Mouse (Mus musculus): ENCODE results near the gene Magix. TPM values are rescaled to one million over a fixed set of nuclear protein-coding genes. Genes with fewer than 3 reads are reported as not detected.
A peak's percentile ranks its signal among the peaks of the same experiment; 100 is the strongest.
"Not testable (repeated sequence)": the region's sequence is repeated elsewhere in the genome, so short reads cannot be mapped to it uniquely, and the experiment has no call there.

The Magix gene
- polyA plus RNA-seq, 1 experiment from 2014 or later = 0.13 TPM

DNA sequence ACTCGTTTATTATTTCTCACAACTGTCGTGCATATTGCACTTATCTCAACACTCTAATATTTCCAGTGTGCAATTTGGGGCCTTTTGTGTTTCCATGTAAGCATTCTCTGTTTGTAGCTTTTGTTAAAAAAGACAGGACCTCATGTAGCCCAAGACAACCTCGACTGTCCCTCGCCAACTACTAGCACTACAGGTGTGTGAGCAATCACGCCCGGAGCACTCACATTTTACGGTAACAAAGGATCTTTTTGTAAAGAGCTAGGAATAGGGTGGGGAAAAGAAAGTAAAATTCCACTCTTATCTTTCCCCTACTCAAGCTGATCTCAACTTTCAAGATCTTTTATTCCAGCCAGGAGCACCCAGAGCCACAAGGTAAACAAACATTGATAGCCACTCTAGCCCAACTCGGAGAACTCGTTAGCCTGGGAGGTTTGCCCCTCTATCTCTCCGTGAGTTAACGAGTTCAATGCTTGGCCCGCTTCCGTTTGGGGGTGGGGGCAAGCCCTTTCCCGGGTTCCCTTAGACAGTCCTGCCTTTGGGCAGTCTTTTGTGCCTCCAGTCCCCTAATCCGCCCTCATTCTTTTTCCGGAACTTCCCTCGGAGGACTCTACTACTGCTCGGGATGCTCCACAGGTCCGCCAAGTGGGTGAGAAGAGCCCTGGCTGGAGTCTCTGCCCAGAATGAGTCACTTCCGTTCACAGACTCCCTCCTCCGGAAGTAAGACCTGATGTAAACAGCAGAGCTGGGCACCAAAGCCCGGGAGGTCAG is 40.6 kb upstream of the Magix start, which contains the start of gene Gm45208:
Gene Gm45208 (plus strand): TSS at position 732 of the 768 bp plus-strand sequence.
- Histone ChIP-seq H3K4me1 (ENCODE audit: control insufficient read depth, insufficient read depth, low read length) (no peaks in the 10 kb centered on the region), H3K9ac (ENCODE audit: low read length) (peak within 1 kb of the TSS; percentile 65), H3K4me2 (ENCODE audit: low read length) (peak within 1 kb of the TSS; percentile 61), H3K36me3 (ENCODE audit: control insufficient read depth, insufficient read depth, low read length) (0 out of 2 replicates have a peak, but pooled peaks cover 4% of the 10 kb centered on the region), H3K27ac (ENCODE audit: low read depth, low read length) (peak within 1 kb of the TSS; percentile 88), H3K9me3 (replicated peaks; ENCODE audit: control insufficient read depth, low read length) (no peaks in the 10 kb centered on the region), H3K4me3 (ENCODE audit: low read depth, low read length) (peak within 1 kb of the TSS; percentile 44), H3K27me3 (replicated peaks; ENCODE audit: control insufficient read depth, insufficient read depth, low read length) (no peaks in the 10 kb centered on the region)
- ATAC-seq (peak; percentile 92), DNase-seq (ENCODE audit: low spot score) (peak; percentile 84)
- WGBS = 34% methylated on average over 22 of the region's 22 CpGs

DNA sequence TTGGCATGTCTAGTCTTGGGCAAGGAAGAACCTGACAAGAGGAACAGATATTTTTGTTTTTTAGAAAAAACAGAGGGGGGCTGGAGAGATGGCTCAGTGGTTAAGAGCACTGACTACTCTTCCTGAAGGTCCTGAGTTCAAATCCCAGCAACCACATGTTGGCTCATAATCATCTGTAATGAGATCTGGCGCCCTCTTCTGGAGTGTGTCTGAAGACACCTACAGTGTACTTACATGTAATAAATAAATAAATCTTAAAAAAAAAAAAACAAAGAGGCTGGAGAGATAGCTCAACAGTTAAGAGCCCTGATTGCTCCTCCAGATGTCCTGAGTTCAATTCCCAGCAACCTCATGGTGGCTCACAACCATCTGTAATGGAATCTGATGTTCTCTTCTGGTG is 35.0 kb upstream of the Magix start:
- not testable (repeated sequence) for H3K4me3 ChIP-seq (ENCODE audit: low read depth, low read length); H3K9me3 ChIP-seq (replicated peaks; ENCODE audit: control insufficient read depth, low read length); H3K36me3 ChIP-seq (ENCODE audit: control insufficient read depth, insufficient read depth, low read length); H3K27ac ChIP-seq (ENCODE audit: low read depth, low read length); DNase-seq (ENCODE audit: low spot score); ATAC-seq; H3K27me3 ChIP-seq (replicated peaks; ENCODE audit: control insufficient read depth, insufficient read depth, low read length); H3K9ac ChIP-seq (ENCODE audit: low read length); H3K4me2 ChIP-seq (ENCODE audit: low read length); H3K4me1 ChIP-seq (ENCODE audit: control insufficient read depth, insufficient read depth, low read length)
- WGBS = 50% methylated on average over 1 of the region's 1 CpGs

DNA sequence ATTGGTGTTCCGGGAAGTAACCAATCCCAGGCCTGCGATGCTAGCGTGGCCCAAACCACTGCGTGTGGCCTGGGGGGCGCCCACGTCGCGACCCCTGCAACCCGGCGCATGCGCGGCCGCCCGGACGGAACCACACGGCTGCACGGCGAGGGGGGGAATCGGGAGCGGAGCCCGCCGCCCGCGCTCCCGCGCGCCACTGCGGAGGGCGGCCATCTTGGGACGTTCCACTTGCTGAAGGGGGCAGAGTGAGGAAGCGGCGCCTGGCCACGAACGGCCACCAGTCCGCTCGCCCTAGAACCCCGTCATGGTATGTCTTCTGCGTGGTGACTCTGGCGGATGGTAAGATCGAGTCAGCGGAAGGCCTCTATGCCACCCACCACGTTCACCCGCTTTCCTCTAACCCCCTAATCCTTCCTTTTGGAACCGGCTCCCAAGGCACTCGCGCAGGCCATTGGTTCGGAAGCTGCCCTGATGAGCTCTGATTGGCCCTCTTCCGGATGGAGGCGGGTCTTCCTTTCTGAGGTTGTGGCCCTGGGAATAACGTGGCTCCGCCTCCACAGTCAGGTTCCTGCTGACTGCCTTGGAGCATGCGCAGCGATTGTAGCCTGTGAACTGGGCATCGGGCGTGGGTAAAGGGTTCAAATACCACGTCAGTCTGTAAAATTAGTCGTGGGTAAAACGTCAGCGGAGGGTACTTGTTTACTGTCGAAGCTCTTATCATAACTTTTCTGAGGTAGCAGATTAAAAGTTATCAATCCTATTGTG is 33.3 kb upstream of the Magix start, which contains the start of gene Wdr45:
Gene Wdr45 (plus strand): TSS at position 199 of the 765 bp plus-strand sequence.
- not testable (repeated sequence) for H3K4me1 ChIP-seq (ENCODE audit: control insufficient read depth, insufficient read depth, low read length); H3K9me3 ChIP-seq (replicated peaks; ENCODE audit: control insufficient read depth, low read length); H3K27me3 ChIP-seq (replicated peaks; ENCODE audit: control insufficient read depth, insufficient read depth, low read length); H3K27ac ChIP-seq (ENCODE audit: low read depth, low read length); H3K36me3 ChIP-seq (ENCODE audit: control insufficient read depth, insufficient read depth, low read length)
- peak; percentile 98 for ATAC-seq
- WGBS = 28% methylated on average over 21 of the region's 60 CpGs
- DNase-seq (ENCODE audit: low spot score) = peak; percentile 97
- H3K4me2 ChIP-seq (ENCODE audit: low read length) = peak within 1 kb of the TSS; percentile 45
- peak within 1 kb of the TSS; percentile 53 for H3K9ac ChIP-seq (ENCODE audit: low read length)
- H3K4me3 ChIP-seq (ENCODE audit: low read depth, low read length) = peak within 1 kb of the TSS; percentile 28

DNA sequence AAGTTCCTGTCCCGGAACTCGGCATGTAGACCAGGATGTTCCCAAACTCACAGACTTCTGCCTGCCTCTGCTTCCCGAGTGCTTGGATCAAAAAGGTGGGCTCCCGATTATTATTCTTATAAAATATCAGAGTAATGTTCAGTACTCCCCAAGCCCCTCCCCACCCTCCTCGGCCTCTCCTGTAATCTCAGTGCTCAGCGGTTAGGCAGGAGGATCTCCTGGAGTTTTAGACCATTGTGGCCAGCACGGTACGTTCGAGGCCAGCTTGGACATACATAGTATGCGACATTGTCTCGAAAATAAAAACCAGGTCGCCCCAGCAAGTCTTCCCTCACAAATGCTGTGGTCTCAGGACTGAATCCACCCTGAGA is 32.7 kb upstream of the Magix start:
- DNase-seq (ENCODE audit: low spot score); ATAC-seq; H3K36me3 ChIP-seq (ENCODE audit: control insufficient read depth, insufficient read depth, low read length); H3K27ac ChIP-seq (ENCODE audit: low read depth, low read length); H3K9me3 ChIP-seq (replicated peaks; ENCODE audit: control insufficient read depth, low read length); H3K4me1 ChIP-seq (ENCODE audit: control insufficient read depth, insufficient read depth, low read length); H3K27me3 ChIP-seq (replicated peaks; ENCODE audit: control insufficient read depth, insufficient read depth, low read length): not testable (repeated sequence)
- Histone ChIP-seq H3K4me3 (ENCODE audit: low read depth, low read length) (peak overlapping the region; percentile 28), H3K9ac (ENCODE audit: low read length) (peak overlapping the region; percentile 53), H3K4me2 (ENCODE audit: low read length) (peak overlapping the region; percentile 45)
- WGBS = 56% methylated on average over 5 of the region's 12 CpGs

DNA sequence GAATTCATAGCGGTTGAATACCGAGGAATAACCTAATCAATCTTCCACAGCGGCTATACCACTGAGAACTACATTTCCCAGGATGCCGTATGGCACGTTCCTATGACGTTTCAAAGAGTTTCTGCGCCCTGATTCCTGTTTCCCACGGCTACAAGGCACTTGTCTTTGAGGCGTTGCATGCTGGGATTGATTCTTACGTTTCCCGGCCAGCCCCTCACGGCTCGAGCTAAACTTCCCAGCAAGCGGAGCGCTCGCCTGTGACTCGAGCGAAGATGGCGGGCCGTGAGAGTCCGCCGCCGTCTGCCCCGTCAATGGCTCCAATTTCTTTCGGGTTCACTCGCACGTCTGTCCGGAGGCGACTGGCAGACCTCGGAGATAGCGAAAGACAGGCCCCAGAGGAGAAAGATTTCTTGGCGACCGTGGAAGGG is 15.9 kb upstream of the Magix start, which contains the start of gene Gpkow:
Gene Gpkow (plus strand): TSS at position 178 of the 428 bp plus-strand sequence.
- DNase-seq (ENCODE audit: low spot score) (peak; percentile 98), ATAC-seq (peak; percentile 98)
- peak within 1 kb of the TSS; percentile 48 for H3K4me3 ChIP-seq (ENCODE audit: low read depth, low read length)
- peak within 1 kb of the TSS; percentile 58 for H3K4me2 ChIP-seq (ENCODE audit: low read length)
- H3K27ac ChIP-seq (ENCODE audit: low read depth, low read length) = no peak within 1 kb of the TSS
- H3K4me1 ChIP-seq (ENCODE audit: control insufficient read depth, insufficient read depth, low read length) = no peaks in the 10 kb centered on the region
- H3K9me3 ChIP-seq (replicated peaks; ENCODE audit: control insufficient read depth, low read length) = no peaks in the 10 kb centered on the region
- 27% methylated on average over 33 of the region's 33 CpGs for WGBS
- H3K27me3 ChIP-seq (replicated peaks; ENCODE audit: control insufficient read depth, insufficient read depth, low read length) = no peaks in the 10 kb centered on the region
- H3K9ac ChIP-seq (ENCODE audit: low read length) = peak within 1 kb of the TSS; percentile 56
- peaks cover 10% of the 10 kb centered on the region; the same call in 1 of the 2 replicates for H3K36me3 ChIP-seq (ENCODE audit: control insufficient read depth, insufficient read depth, low read length)

DNA sequence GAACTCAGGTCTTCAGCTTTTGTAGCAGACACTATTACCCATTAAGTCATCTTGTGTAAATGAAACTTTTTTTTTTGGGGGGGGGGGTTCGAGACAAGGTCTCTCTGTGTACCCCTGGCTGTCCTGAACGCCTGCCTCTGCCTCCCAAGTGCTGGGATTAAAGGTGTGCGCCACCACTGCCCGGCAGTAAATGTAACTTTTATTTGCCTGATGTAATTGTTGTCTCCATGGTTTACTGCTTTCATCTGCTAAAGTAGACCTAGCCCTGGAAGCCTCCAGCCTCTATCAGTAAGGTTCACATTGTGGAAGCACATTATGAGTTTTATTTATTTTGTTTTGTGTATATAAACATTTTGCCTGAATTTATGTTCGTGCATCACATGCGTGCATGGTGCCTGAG is 15.5 kb upstream of the Magix start:
- Histone ChIP-seq H3K36me3 (ENCODE audit: control insufficient read depth, insufficient read depth, low read length) (peaks cover 8% of the 10 kb centered on the region; the same call in 1 of the 2 replicates), H3K9ac (ENCODE audit: low read length) (no peak overlapping the region), H3K27me3 (replicated peaks; ENCODE audit: control insufficient read depth, insufficient read depth, low read length) (no peaks in the 10 kb centered on the region), H3K27ac (ENCODE audit: low read depth, low read length) (no peak overlapping the region), H3K4me2 (ENCODE audit: low read length) (peak overlapping the region; percentile 39), H3K4me3 (ENCODE audit: low read depth, low read length) (no peak overlapping the region), H3K4me1 (ENCODE audit: control insufficient read depth, insufficient read depth, low read length) (no peaks in the 10 kb centered on the region), H3K9me3 (replicated peaks; ENCODE audit: control insufficient read depth, low read length) (no peaks in the 10 kb centered on the region)
- DNase-seq (ENCODE audit: low spot score) = no peak
- 50% methylated on average over 6 of the region's 6 CpGs for WGBS
- no peak; the same call in 1 of the 2 replicates for ATAC-seq

DNA sequence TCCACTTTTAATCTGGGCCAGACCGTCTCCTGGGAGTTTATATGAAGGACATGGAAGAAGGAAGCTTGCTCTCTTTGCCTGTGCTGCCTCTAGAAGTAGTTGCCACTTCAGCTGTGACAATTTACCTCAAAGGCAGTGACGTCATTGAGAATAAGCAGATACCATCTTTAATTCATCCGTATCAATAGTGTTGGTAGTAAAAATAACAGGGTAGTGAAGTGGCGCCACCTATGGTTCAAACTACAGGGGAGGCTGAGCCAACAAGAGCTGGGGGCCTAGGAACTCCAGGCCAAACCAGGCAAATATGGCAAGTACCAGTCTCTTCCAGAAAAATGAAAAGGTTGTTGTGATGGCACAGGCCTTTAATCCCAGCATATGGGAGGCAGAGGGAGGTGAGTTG is 11.8 kb upstream of the Magix start:
- WGBS = 40% methylated on average over 4 of the region's 4 CpGs
- Histone ChIP-seq H3K4me3 (ENCODE audit: low read depth, low read length) (no peak overlapping the region), H3K9me3 (replicated peaks; ENCODE audit: control insufficient read depth, low read length) (no peaks in the 10 kb centered on the region), H3K4me2 (ENCODE audit: low read length) (no peak overlapping the region), H3K36me3 (ENCODE audit: control insufficient read depth, insufficient read depth, low read length) (no peaks in the 10 kb centered on the region), H3K9ac (ENCODE audit: low read length) (no peak overlapping the region), H3K27me3 (replicated peaks; ENCODE audit: control insufficient read depth, insufficient read depth, low read length) (no peaks in the 10 kb centered on the region), H3K4me1 (ENCODE audit: control insufficient read depth, insufficient read depth, low read length) (no peaks in the 10 kb centered on the region), H3K27ac (ENCODE audit: low read depth, low read length) (no peak overlapping the region)
- DNase-seq (ENCODE audit: low spot score) = peak; percentile 26
- ATAC-seq = no peak

DNA sequence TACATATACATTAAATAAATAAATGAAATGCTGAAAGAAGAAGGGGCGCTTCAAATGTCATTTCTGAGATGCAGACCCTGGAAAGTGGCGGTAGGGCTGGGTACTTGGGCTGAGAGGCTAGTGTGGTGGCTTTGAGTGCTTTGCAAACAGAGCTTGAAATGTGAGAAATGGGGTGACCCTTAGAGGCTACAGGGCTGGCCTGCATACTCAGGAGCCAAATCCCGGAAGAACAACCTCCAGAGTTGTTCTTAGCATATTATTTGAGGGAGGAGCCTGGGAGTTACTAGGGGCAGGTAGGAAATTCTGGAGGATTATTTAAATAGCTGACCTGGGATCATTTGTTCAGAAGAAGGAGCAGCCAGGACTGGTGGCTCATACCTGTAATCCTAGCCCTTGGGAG is 9.4 kb upstream of the Magix start:
- DNase-seq (ENCODE audit: low spot score) (no peak), ATAC-seq (no peak)
- WGBS = 78% methylated on average over 3 of the region's 3 CpGs
- Histone ChIP-seq H3K27ac (ENCODE audit: low read depth, low read length) (no peak overlapping the region), H3K4me1 (ENCODE audit: control insufficient read depth, insufficient read depth, low read length) (no peaks in the 10 kb centered on the region), H3K36me3 (ENCODE audit: control insufficient read depth, insufficient read depth, low read length) (no peaks in the 10 kb centered on the region), H3K27me3 (replicated peaks; ENCODE audit: control insufficient read depth, insufficient read depth, low read length) (no peaks in the 10 kb centered on the region), H3K4me3 (ENCODE audit: low read depth, low read length) (no peak overlapping the region), H3K9ac (ENCODE audit: low read length) (no peak overlapping the region), H3K9me3 (replicated peaks; ENCODE audit: control insufficient read depth, low read length) (no peaks in the 10 kb centered on the region), H3K4me2 (ENCODE audit: low read length) (no peak overlapping the region)

Data from forebrain, embryonic 14.5 days (tissue).